Mouse (Mus musculus) forebrain, embryonic 10.5 days (tissue): ENCODE measurements around the gene Rora. TPM values are rescaled to one million over a fixed set of nuclear protein-coding genes. Genes with fewer than 3 reads are reported as not detected.

Experiments used
- DNase-seq: peaks from one replicate; pipeline ENCODE4 v3.0.0-alpha.2; 2017; ENCODE audit warnings: low spot score; ENCODE audit errors: extremely low spot score
- H3K27ac ChIP-seq: fragments of 300-500 bp; sonication (generic); 2 replicates; pipeline ENCODE4 v1.5.1; 2016; ENCODE audit warnings: mild to moderate bottlenecking
- H3K27me3 ChIP-seq: fragments of 300-500 bp; sonication (generic); 2 replicates; pipeline ENCODE4 v1.6.1; 2016; ENCODE audit warnings: mild to moderate bottlenecking; ENCODE audit not compliant: poor library complexity, severe bottlenecking
- H3K36me3 ChIP-seq: fragments of 300-500 bp; sonication (generic); replicated peaks from 2 replicates; pipeline ENCODE4 v1.6.1; 2016; ENCODE audit warnings: mild to moderate bottlenecking, moderate library complexity
- H3K4me1 ChIP-seq: fragments of 300-500 bp; sonication (generic); 2 replicates; pipeline ENCODE4 v1.6.1; 2016
- H3K4me3 ChIP-seq: fragments of 300-500 bp; sonication (generic); 2 replicates; pipeline ENCODE4 v1.5.1; 2016; ENCODE audit warnings: mild to moderate bottlenecking, moderate library complexity
- H3K9me3 ChIP-seq: fragments of 300-500 bp; sonication (generic); 2 replicates; pipeline ENCODE4 v1.6.1; 2016; ENCODE audit warnings: mild to moderate bottlenecking, moderate library complexity
- WGBS: fragments of 180-500 bp; shearing (Covaris S2); methylation state at CpG from one replicate; pipeline ENCODE4 v1.1.7; 2016; 5-methylcytosine and 5-hydroxymethylcytosine counted together
- polyA plus RNA-seq: library from polyadenylated mRNA; unstranded; fragments of >200 nt; fragmentation: Nextera tagmentation; extraction: Ambion mirVana; gene quantifications from 2 replicates; pipeline ENCODE4 v1.2.1, GENCODE M21; 2016

Gene Rora
- polyA plus RNA-seq, 1 experiment from 2014 or later = 5.6 TPM

GRCm38 (mm10) chr9:69111539-69111938, 458.0 kb downstream of the Rora start:
- Histone ChIP-seq H3K4me1 (peaks cover 33% of the 10 kb centered on the region), H3K4me3 (no peak overlapping the region), H3K27me3 (no peaks in the 10 kb centered on the region), H3K36me3 (no peaks in the 10 kb centered on the region), H3K27ac (no peak overlapping the region), H3K9me3 (no peaks in the 10 kb centered on the region)
- WGBS = 82% methylated on average over 6 of the region's 6 CpGs
- no peak for DNase-seq

- Histone ChIP-seq H3K27ac (no peak overlapping the region), H3K36me3 (no peaks in the 10 kb centered on the region), H3K4me3 (no peak overlapping the region), H3K27me3 (no peaks in the 10 kb centered on the region), H3K9me3 (no peaks in the 10 kb centered on the region), H3K4me1 (peaks cover 37% of the 10 kb centered on the region)
- 32% methylated on average over 9 of the region's 9 CpGs for WGBS
- DNase-seq = no peak
Measured at GRCm38 (mm10) chr9:69114429-69114984, 460.9 kb downstream of the Rora start.

DNA sequence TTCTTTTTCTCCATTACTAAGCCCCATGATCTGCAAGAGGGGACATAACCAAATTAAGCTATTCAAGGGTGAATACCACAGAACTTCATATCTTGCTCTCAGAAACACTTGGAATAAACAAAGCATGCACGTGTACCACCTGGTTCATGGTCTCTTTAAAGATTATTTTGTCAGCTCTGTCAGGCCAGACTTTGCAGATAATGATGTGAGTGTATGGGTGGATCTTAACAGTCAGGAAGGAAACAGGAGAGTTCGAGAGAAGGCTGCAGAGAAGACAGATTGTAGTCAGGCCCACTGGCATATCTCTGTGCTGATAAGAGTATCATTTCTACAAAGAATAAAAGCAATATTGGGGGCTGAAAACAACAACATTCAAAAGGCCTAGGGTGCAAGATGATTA, 463.2 kb downstream of the Rora start:
- Histone ChIP-seq H3K27me3 (no peaks in the 10 kb centered on the region), H3K27ac (no peak overlapping the region), H3K36me3 (no peaks in the 10 kb centered on the region), H3K4me3 (no peak overlapping the region), H3K4me1 (peaks cover 44% of the 10 kb centered on the region), H3K9me3 (no peaks in the 10 kb centered on the region)
- no peak for DNase-seq
- 86% methylated on average over 2 of the region's 2 CpGs for WGBS

GRCm38 (mm10) chr9:69121117-69121740, 467.6 kb downstream of the Rora start:
- Histone ChIP-seq H3K9me3 (no peaks in the 10 kb centered on the region), H3K4me1 (peaks cover 47% of the 10 kb centered on the region), H3K27ac (no peak overlapping the region), H3K36me3 (no peaks in the 10 kb centered on the region), H3K27me3 (peaks cover 24% of the 10 kb centered on the region), H3K4me3 (no peak overlapping the region)
- 69% methylated on average over 12 of the region's 12 CpGs for whole genome bisulfite sequencing
- DNase-seq = no peak

DNA sequence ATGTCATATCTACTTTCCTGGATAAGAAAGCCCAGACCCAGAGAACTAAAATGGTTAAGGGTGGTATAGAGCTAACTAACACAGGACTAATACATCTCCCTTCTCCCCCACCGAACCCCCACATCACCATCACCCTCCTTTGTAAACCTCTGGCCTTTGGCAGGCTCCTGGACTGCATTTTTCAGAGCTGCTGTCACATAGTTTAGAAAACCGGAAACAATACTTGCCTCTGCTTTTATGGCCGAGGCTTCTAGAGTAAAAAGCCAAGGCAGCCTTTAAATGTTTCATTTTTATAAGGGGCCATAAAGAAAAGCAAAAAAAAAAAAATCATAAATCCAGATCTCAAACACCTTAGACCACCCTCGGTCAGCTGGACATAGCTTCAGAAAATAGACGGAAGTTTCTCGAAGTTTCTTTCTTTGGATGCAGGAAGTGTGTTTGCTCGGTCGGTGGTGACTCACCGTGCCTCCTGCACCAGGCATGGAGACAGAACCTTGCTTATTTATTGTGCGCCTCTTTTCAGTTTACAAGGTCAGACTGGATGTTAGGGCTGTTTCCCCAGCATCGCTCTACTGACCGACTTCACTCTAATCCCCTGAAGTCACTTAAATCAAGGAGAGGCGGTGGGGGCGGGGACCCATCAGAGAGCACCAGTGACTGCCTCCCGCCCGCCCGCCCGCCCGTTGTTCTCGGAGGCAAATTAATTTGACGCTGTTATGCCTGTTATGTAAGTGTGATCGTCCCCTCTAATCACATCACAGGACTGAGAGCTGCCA, 471.6 kb downstream of the Rora start:
- Histone ChIP-seq H3K9me3 (no peaks in the 10 kb centered on the region), H3K4me3 (peak overlapping the region; percentile 34), H3K27ac (peak overlapping the region; percentile 48), H3K27me3 (peaks cover 33% of the 10 kb centered on the region), H3K36me3 (no peaks in the 10 kb centered on the region), H3K4me1 (peaks cover 39% of the 10 kb centered on the region)
- WGBS = 22% methylated on average over 22 of the region's 22 CpGs
- DNase-seq = no peak

- H3K4me3 ChIP-seq = peak overlapping the region; percentile 34
- no peaks in the 10 kb centered on the region for H3K9me3 ChIP-seq
- H3K27ac ChIP-seq = peak overlapping the region; percentile 48; the same call in 1 of the 2 replicates
- H3K4me1 ChIP-seq = peaks cover 33% of the 10 kb centered on the region
- WGBS = 71% methylated on average over 7 of the region's 7 CpGs
- no peak for DNase-seq
- H3K36me3 ChIP-seq = no peaks in the 10 kb centered on the region
- H3K27me3 ChIP-seq = peaks cover 33% of the 10 kb centered on the region
Measured at GRCm38 (mm10) chr9:69125787-69126161, 472.2 kb downstream of the Rora start.

DNA sequence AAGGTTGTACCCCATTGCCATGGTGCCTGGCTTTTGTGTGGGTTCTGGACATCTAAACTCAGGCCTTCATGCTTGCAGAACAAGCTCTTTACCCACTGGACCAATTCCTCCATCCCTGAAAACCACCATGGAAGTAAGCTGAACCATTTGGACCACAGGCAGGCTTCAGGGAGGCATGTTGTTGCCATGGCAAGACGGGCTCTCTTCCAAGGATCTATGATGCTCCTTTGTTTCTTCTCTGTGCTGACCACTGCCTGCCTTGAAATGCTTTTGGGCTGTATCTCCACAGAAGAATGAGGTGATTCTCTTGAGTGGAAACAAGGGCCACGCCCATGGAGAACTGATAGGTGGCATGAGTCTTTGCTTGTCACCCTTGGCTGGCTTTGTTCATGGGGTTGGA, 473.0 kb downstream of the Rora start:
- Histone ChIP-seq H3K27me3 (peaks cover 33% of the 10 kb centered on the region), H3K4me1 (peaks cover 25% of the 10 kb centered on the region), H3K36me3 (no peaks in the 10 kb centered on the region), H3K4me3 (no peak overlapping the region), H3K9me3 (no peaks in the 10 kb centered on the region), H3K27ac (no peak overlapping the region)
- 93% methylated on average over 2 of the region's 2 CpGs for WGBS
- DNase-seq = no peak

GRCm38 (mm10) chr9:69128335-69128734, 474.7 kb downstream of the Rora start:
- Histone ChIP-seq H3K27me3 (peaks cover 28% of the 10 kb centered on the region), H3K36me3 (no peaks in the 10 kb centered on the region), H3K9me3 (no peaks in the 10 kb centered on the region), H3K4me1 (peaks cover 20% of the 10 kb centered on the region), H3K4me3 (no peak overlapping the region), H3K27ac (no peak overlapping the region)
- 89% methylated on average over 6 of the region's 6 CpGs for WGBS
- no peak for DNase-seq

DNA sequence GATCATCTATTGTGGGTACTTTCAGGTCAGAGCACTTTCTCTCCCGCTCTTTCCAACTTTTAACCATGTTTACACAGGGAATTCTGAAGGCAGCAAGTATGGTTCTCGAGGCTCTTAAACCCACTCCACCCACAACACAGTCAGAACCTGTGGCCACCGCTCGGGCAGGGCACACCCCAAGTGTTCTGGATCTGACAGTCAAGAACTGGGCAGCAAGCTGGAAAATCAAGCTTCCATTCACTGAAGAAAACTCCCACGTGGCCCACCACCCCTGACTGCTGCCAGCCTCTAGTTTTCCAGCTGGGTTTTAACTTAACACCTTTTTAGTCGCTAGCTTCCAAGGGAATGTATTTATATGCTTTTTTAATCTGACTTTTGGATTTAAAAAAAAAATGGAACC, 479.4 kb downstream of the Rora start:
- WGBS = 81% methylated on average over 6 of the region's 6 CpGs
- peak overlapping the region; percentile 21; the same call in 1 of the 2 replicates for H3K27ac ChIP-seq

DNA sequence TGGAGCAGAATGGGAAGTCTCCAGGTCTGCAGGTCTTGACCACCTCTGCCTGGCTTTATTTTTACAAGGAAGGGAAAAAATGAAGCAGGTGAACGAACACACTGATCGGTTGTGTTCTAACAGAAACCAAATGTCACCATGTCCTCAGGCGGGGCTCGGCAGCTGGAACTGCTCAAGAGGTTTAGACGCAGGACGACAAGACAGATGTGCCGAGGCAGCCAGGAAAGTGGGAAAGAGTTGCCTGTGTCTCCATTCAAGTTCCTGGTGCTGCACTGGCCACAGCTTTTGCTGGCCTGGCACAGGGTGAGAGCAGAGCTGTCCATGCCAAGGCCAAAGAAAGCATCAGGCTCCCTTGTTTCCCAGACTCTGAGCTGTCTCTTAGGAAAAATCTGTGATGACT, 480.1 kb downstream of the Rora start:
- Histone ChIP-seq H3K4me3 (no peak overlapping the region), H3K4me1 (peaks cover 33% of the 10 kb centered on the region), H3K36me3 (no peaks in the 10 kb centered on the region), H3K9me3 (no peaks in the 10 kb centered on the region), H3K27me3 (peaks cover 42% of the 10 kb centered on the region), H3K27ac (peak overlapping the region; percentile 49; the same call in 1 of the 2 replicates)
- DNase-seq = peak; percentile 52
- WGBS = 63% methylated on average over 7 of the region's 7 CpGs

More for the DNA sequence above, 479.4 kb downstream of the Rora start:
- peaks cover 29% of the 10 kb centered on the region for H3K4me1 ChIP-seq
- no peak overlapping the region for H3K4me3 ChIP-seq
- no peaks in the 10 kb centered on the region for H3K9me3 ChIP-seq
- H3K27me3 ChIP-seq = peaks cover 35% of the 10 kb centered on the region
- H3K36me3 ChIP-seq = no peaks in the 10 kb centered on the region
- DNase-seq = no peak

GRCm38 (mm10) chr9:69134604-69135003, 481.0 kb downstream of the Rora start:
- no peaks in the 10 kb centered on the region for H3K36me3 ChIP-seq
- no peaks in the 10 kb centered on the region for H3K9me3 ChIP-seq
- peaks cover 48% of the 10 kb centered on the region for H3K27me3 ChIP-seq
- H3K27ac ChIP-seq = peak overlapping the region; percentile 49; the same call in 1 of the 2 replicates
- 88% methylated on average over 9 of the region's 9 CpGs for WGBS
- peaks cover 33% of the 10 kb centered on the region for H3K4me1 ChIP-seq
- no peak overlapping the region for H3K4me3 ChIP-seq
- DNase-seq = no peak

GRCm38 (mm10) chr9:69136821-69137220, 483.2 kb downstream of the Rora start:
- 95% methylated on average over 5 of the region's 5 CpGs for WGBS
- Histone ChIP-seq H3K4me1 (peaks cover 41% of the 10 kb centered on the region), H3K9me3 (no peaks in the 10 kb centered on the region), H3K27ac (no peak overlapping the region), H3K27me3 (peaks cover 48% of the 10 kb centered on the region), H3K36me3 (no peaks in the 10 kb centered on the region), H3K4me3 (no peak overlapping the region)
- DNase-seq = no peak

DNA sequence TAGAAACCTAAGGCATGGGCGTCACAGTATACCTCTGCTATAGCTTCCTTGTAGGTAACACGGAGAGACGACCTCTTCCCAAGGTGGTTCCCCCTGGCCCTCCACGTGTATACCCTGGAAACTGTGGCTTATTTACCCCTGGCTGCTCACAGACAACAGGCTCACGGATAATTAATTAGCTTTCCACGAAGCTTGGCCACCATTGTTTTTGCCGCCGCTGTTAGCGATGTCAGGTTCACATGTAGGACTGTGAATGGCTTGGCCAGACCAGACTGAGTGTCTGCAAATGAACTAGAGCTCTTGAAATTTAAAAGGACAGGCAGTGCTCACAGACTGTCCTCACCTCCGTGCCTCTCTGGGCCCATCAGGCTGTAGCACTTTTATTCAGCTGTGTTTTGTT, 483.8 kb downstream of the Rora start:
- Histone ChIP-seq H3K27me3 (peaks cover 48% of the 10 kb centered on the region), H3K27ac (0 out of 2 replicates have a peak overlapping the region, but pooled peaks have one; percentile 18), H3K9me3 (no peaks in the 10 kb centered on the region), H3K4me3 (no peak overlapping the region), H3K36me3 (no peaks in the 10 kb centered on the region), H3K4me1 (peaks cover 41% of the 10 kb centered on the region)
- WGBS = 45% methylated on average over 10 of the region's 10 CpGs
- DNase-seq = no peak
